Mouse (Mus musculus) heart, embryonic 11.5 days (tissue): ENCODE results near the gene Pcgf3. TPM values are rescaled to one million over a fixed set of nuclear protein-coding genes. Genes with fewer than 3 reads are reported as not detected.

Experiments used
- ATAC-seq: fragments of 200-750 bp; cut with Nextera tagmentation; replicated peaks from 2 replicates; pipeline ENCODE4 v1.8.0; 2017; ENCODE audit warnings: moderate library complexity; ENCODE audit not compliant: insufficient number of reproducible peaks, low FRiP score, low TSS enrichment
- H3K27ac ChIP-seq: fragments of 300-500 bp; sonication (generic); 2 replicates; pipeline ENCODE4 v1.5.1; 2014; ENCODE audit warnings: mild to moderate bottlenecking, low read depth, low read length
- H3K27me3 ChIP-seq: fragments of 300-500 bp; sonication (generic); 2 replicates; pipeline ENCODE4 v1.6.1; 2014; ENCODE audit warnings: mild to moderate bottlenecking, low read length, mixed read lengths; ENCODE audit not compliant: control insufficient read depth, insufficient read depth
- H3K36me3 ChIP-seq: fragments of 300-500 bp; sonication (generic); 2 replicates; pipeline ENCODE4 v1.6.1; 2014; ENCODE audit warnings: mild to moderate bottlenecking, low read length, moderate library complexity, mixed read lengths; ENCODE audit not compliant: control insufficient read depth, insufficient read depth
- H3K4me1 ChIP-seq: fragments of 300-500 bp; sonication (generic); 2 replicates; pipeline ENCODE4 v1.6.1; 2014; ENCODE audit warnings: low read length; ENCODE audit not compliant: control insufficient read depth, insufficient read depth
- H3K4me2 ChIP-seq: fragments of 300-500 bp; sonication (generic); 2 replicates; pipeline ENCODE4 v1.6.1; 2014; ENCODE audit warnings: mild to moderate bottlenecking, moderate library complexity
- H3K4me3 ChIP-seq: fragments of 300-500 bp; sonication (generic); 2 replicates; pipeline ENCODE4 v1.5.1; 2014; ENCODE audit warnings: low read depth, low read length
- H3K9ac ChIP-seq: fragments of 300-500 bp; sonication (generic); 2 replicates; pipeline ENCODE4 v1.6.1; 2014; ENCODE audit warnings: mild to moderate bottlenecking, low read depth, low read length, moderate library complexity
- H3K9me3 ChIP-seq: fragments of 300-500 bp; sonication (generic); replicated peaks from 2 replicates; pipeline ENCODE4 v1.6.1; 2016; ENCODE audit warnings: low read length; ENCODE audit not compliant: control insufficient read depth
- WGBS: fragments of 180-500 bp; shearing (Covaris S2); extraction: QIAGEN DNeasy Blood & Tissue Kit; methylation state at CpG from one replicate; pipeline ENCODE4 v1.1.7; 2014; ENCODE audit not compliant: insufficient replicate concordance; 5-methylcytosine and 5-hydroxymethylcytosine counted together
- polyA plus RNA-seq: library from polyadenylated mRNA; unstranded; fragments of >200 nt; fragmentation: Nextera tagmentation; extraction: Ambion mirVana; gene quantifications from 2 replicates; pipeline ENCODE4 v1.2.1, GENCODE M21; 2014

Pcgf3 gene
- polyA plus RNA-seq, 1 experiment from 2014 or later, result 24.4 TPM

DNA sequence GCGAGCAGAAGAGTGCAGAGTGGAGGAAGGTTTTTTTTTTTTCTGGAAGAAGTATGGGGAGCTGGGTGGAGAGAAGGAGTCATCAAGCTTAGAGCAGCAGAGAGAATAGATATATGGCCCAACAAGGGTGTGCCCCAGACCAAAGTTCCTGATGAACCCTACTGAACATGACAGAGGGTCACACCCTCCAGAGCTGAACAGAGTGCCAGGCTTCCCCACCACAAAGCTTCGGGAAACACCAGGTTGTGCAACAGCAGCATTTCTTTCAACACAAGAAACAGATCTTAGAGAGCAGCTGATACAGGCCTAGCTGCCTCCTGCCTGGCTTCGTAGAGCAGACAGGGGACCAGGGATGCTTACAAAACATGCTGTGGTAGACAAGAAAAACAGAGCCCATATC, 14.1 kb upstream of the Pcgf3 start:
- no peak overlapping the region for H3K27ac ChIP-seq
- H3K27me3 ChIP-seq, result peaks cover 3% of the 10 kb centered on the region
- no peak overlapping the region for H3K4me2 ChIP-seq
- ATAC-seq, result no peak
- WGBS, result 76% methylated on average over 3 of the region's 3 CpGs
- peaks cover 10% of the 10 kb centered on the region; the same call in 1 of the 2 replicates for H3K4me1 ChIP-seq
- H3K9ac ChIP-seq, result no peak overlapping the region
- H3K4me3 ChIP-seq, result no peak overlapping the region
- no peaks in the 10 kb centered on the region for H3K9me3 ChIP-seq
- no peaks in the 10 kb centered on the region for H3K36me3 ChIP-seq

DNA sequence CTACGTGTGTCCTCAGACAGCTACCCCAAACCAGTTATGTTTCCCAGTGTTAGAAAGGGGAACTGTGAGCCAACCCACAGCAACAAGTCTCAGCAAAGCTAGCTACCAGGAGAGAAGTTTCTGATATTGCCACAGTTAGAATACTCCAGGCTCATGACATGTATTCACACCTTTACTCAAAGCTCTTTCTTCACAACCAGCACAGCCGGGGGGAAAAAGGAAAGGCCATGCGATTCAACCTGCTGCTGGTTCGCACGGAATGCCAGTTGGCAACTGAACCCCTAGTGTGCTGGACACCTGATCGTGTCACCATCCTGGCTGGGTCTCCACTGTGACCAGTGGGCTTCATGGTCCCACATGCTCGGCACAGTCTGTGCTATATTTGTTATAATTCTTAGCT, 13.2 kb upstream of the Pcgf3 start:
- ATAC-seq, result no peak
- no peak overlapping the region for H3K9ac ChIP-seq
- H3K9me3 ChIP-seq, result no peaks in the 10 kb centered on the region
- H3K27me3 ChIP-seq, result peaks cover 3% of the 10 kb centered on the region
- no peak overlapping the region for H3K27ac ChIP-seq
- WGBS, result 87% methylated on average over 7 of the region's 7 CpGs
- no peaks in the 10 kb centered on the region for H3K36me3 ChIP-seq
- H3K4me2 ChIP-seq, result no peak overlapping the region
- peaks cover 10% of the 10 kb centered on the region; the same call in 1 of the 2 replicates for H3K4me1 ChIP-seq
- no peak overlapping the region for H3K4me3 ChIP-seq

DNA sequence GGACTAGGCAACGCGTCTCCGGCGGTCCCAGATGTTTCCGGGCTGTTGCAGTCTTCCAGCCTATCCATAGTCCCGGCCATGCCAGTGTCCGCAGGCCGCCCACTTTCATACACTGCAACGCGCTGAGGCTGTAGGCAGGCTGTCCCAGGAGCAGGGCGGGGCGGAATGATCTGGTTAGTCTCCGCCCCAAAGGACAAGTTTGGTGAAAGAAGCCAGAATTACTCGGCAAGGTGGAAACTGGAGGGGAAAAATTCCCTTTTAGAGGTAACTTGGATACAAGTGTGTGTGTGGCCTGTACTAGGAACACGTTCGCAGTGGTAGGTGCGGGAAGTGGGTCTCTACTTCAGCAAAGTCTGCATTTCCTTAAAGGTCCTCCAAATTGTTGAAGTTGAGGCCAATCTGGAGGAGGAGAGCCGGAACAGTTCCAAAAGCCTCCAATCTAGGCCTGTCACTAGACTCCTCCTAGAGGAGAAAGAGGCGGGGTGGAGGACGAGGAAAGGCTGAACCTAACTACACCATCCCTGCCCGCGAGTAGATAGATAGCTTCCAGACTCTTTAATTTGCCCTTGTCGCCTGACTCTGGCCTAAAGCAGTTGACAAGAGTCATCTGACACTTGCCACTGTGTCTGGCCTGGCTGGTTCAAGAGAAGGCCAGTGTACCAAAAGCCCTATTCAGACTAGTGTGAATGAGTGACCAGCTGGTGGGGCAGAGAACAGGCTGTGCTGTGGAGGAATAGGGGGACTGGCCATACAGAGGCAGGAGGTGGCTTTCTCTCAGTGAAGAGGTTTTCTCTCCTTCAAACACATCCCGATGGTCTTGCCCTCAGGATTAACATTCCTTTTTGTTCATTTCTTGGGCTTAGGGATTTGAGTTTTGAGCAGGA, 12.0 kb upstream of the Pcgf3 start, which contains the start of gene Mfsd7a:
TSS of gene Mfsd7a (minus strand) at position 107 of the 884 bp plus-strand sequence.
- H3K36me3 ChIP-seq, result no peaks in the 10 kb centered on the region
- peaks cover 10% of the 10 kb centered on the region; the same call in 1 of the 2 replicates for H3K4me1 ChIP-seq
- peaks cover 3% of the 10 kb centered on the region for H3K27me3 ChIP-seq
- no peaks in the 10 kb centered on the region for H3K9me3 ChIP-seq
- peak within 1 kb of the TSS; percentile 46 for H3K9ac ChIP-seq
- peak; percentile 84 for ATAC-seq
- H3K27ac ChIP-seq, result peak within 1 kb of the TSS; percentile 22; the same call in 1 of the 2 replicates
- peak within 1 kb of the TSS; percentile 39 for H3K4me3 ChIP-seq
- peak within 1 kb of the TSS; percentile 72 for H3K4me2 ChIP-seq
- 8% methylated on average over 24 of the region's 24 CpGs for WGBS

DNA sequence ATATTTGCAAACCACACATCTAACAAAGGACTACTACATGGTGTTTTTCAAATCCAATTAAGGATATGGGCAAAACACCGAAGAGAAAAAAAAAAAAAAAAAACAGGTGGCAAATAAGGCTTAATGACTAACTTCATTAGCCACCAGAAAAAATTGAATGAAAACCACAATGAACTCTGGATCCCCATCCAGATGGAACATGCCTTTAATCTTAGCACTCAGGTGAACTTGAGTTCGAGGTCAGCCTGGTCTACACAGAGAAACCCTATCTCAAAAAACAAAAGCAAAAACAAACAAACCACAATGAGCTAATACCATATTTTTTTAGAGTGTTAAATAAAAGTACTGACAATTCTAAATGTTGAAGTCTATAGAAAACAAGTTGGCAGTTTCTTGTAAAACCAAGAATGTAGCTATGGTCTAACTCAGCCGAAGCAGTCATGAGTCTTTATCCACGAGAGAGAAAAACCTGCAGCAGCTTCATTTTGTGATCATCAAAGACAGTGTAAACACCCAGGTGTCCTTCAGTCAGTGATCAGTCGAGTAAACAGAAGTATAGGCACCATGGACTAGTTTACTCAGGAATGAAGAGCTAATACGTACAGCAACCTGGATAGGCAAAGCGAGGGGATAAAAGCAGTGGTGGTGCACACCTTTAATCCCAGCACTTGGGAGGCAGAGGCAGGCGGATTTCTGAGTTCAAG, 10.0 kb upstream of the Pcgf3 start:
- Histone ChIP-seq H3K9me3 (no peaks in the 10 kb centered on the region), H3K27ac (no peak overlapping the region), H3K36me3 (no peaks in the 10 kb centered on the region), H3K9ac (no peak overlapping the region), H3K27me3 (no peaks in the 10 kb centered on the region; the same call in 1 of the 2 replicates), H3K4me2 (no peak overlapping the region), H3K4me1 (peaks cover 10% of the 10 kb centered on the region; the same call in 1 of the 2 replicates), H3K4me3 (no peak overlapping the region)
- 72% methylated on average over 8 of the region's 8 CpGs for WGBS
- ATAC-seq, result no peak

DNA sequence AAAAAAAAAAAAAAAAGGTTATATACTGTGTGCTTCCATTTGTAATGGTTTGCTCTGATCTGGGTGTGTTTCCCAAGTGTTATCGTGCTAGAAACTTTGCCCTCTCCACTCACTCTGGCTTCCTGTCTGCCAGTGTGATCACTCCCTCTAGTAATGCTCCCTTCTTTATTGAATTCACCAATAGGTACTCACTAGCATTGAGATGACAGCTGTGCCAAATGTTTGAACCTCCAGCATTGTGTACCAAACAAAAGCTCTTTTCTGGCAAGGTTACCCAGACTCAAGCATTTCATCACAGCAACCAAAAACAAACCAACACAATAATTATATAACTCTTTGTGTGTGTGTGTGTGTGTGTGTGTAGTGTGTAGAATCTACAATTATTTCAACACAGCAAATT, 9.4 kb upstream of the Pcgf3 start:
- Histone ChIP-seq H3K36me3 (no peaks in the 10 kb centered on the region), H3K9me3 (no peaks in the 10 kb centered on the region), H3K27me3 (no peaks in the 10 kb centered on the region; the same call in 1 of the 2 replicates), H3K4me2 (no peak overlapping the region), H3K4me3 (no peak overlapping the region), H3K27ac (no peak overlapping the region), H3K4me1 (peaks cover 10% of the 10 kb centered on the region; the same call in 1 of the 2 replicates), H3K9ac (no peak overlapping the region)
- WGBS, result 60% methylated on average over 1 of the region's 1 CpGs
- no peak for ATAC-seq

DNA sequence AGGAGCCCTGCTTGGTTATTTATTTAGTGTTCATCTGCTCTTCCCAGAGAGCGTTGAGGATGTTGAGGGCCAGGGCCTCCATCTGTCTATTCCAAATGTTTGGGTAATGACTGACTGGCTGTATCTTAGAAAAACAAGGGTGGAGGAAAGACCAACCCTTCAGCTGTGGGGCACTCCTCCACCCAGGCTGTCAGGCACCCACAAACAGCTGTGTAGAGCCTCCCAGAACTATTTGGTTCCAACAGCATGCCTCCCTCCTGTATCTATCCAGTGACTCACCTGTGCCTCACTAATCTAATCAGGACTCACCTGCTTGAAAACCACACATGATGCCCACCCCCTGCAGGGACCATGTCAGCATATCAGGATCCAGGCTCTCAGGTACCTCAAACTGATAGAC, 8.6 kb upstream of the Pcgf3 start:
- no peak for ATAC-seq
- H3K9me3 ChIP-seq, result no peaks in the 10 kb centered on the region
- no peak overlapping the region for H3K27ac ChIP-seq
- H3K4me2 ChIP-seq, result no peak overlapping the region
- no peaks in the 10 kb centered on the region; the same call in 1 of the 2 replicates for H3K27me3 ChIP-seq
- 69% methylated on average over 1 of the region's 1 CpGs for WGBS
- no peak overlapping the region for H3K9ac ChIP-seq
- peaks cover 10% of the 10 kb centered on the region; the same call in 1 of the 2 replicates for H3K4me1 ChIP-seq
- no peak overlapping the region for H3K4me3 ChIP-seq
- no peaks in the 10 kb centered on the region for H3K36me3 ChIP-seq

DNA sequence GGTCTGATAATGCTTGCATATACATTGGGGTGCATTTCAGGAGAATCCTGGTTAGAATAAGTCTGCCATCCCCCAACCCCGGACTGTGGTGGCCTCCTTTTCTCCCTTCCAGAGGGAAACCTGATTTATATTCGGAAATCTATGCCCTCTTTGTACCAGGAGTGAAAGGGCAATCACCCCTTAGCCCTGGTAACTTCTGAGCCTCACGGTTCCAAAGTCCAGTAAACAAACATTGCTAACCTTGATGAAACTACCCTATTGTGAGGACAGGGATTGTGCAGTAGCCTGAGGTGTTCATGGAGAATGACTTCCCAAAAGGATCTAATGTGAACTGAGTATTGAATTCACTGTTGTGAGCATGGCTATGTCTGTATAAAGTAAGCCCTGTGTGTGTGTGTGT, 6.9 kb upstream of the Pcgf3 start:
- no peak overlapping the region for H3K27ac ChIP-seq
- peaks cover 8% of the 10 kb centered on the region; the same call in 1 of the 2 replicates for H3K4me1 ChIP-seq
- no peak overlapping the region for H3K9ac ChIP-seq
- H3K4me3 ChIP-seq, result no peak overlapping the region
- H3K36me3 ChIP-seq, result no peaks in the 10 kb centered on the region
- H3K27me3 ChIP-seq, result 0 out of 2 replicates have a peak, but pooled peaks cover 4% of the 10 kb centered on the region
- no peak overlapping the region for H3K4me2 ChIP-seq
- 53% methylated on average over 3 of the region's 3 CpGs for WGBS
- no peak for ATAC-seq
- no peaks in the 10 kb centered on the region for H3K9me3 ChIP-seq

DNA sequence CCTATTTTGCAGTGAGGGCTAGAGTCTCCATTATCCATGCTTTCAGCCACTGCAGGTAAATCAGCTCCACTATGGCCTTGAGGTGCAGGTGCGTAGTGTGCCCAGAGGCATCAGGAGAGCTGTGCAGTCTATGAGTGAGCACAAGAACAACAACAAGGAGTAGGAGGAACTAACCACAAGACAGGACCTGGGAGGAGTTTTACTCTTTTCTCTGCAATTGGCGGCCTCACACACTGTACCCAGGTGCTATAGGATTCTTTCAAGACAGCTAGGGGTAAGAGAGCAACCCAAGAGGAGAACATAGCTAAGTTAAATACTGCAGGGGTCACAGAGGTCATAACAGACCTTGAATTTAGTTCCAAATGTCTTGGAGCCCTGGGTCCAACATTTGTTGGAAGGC, 2.3 kb upstream of the Pcgf3 start:
- no peak overlapping the region for H3K9ac ChIP-seq
- peaks cover 4% of the 10 kb centered on the region; the same call in 1 of the 2 replicates for H3K27me3 ChIP-seq
- H3K9me3 ChIP-seq, result no peaks in the 10 kb centered on the region
- H3K36me3 ChIP-seq, result no peaks in the 10 kb centered on the region
- H3K4me1 ChIP-seq, result peaks cover 15% of the 10 kb centered on the region
- 71% methylated on average over 2 of the region's 2 CpGs for WGBS
- H3K4me2 ChIP-seq, result no peak overlapping the region
- no peak for ATAC-seq
- H3K27ac ChIP-seq, result no peak overlapping the region
- no peak overlapping the region for H3K4me3 ChIP-seq
